Mouse (Mus musculus): ENCODE measurements around the gene Mapk3.

Gene Mapk3

DNA sequence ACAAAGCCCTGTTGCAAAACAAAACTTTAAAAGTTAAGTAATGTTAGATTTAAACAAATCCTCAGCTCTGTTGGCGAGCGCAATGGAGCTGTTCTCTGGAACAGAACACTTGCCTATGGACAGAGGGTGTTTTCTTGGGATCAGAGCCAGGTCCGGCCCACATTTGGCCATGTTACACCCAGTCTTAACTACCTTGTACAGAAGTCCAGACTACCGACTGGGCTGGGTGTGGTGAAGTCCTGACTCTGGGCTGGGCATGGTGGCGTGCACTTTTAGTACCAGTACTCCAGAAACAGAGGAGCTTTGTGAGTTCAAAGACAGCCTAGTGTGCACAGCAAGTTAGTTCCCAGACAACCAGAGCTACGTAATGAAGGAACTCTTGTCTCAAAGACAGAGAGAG, 47.6 kb downstream of the Mapk3 start:
- no peak for DNase-seq

DNA sequence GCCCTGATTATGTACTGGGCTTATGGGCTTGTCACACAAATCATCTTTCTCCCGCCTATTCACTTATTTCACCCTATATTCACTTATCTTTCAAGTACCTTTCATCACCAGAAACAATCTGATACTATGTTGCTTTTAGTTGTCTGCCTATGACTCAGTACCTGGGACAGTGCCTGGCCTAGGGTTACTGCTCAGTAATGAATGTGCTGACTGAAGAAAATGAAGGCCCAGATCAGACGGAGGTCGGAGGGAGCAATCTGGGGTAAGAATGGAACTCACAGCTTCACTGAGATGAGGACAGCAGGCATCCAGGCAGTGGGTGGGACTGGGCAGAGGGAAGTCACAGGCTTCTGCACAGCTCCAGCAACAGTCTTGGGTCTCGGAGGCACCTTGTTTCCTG, 48.0 kb downstream of the Mapk3 start:
- no peak for DNase-seq

DNA sequence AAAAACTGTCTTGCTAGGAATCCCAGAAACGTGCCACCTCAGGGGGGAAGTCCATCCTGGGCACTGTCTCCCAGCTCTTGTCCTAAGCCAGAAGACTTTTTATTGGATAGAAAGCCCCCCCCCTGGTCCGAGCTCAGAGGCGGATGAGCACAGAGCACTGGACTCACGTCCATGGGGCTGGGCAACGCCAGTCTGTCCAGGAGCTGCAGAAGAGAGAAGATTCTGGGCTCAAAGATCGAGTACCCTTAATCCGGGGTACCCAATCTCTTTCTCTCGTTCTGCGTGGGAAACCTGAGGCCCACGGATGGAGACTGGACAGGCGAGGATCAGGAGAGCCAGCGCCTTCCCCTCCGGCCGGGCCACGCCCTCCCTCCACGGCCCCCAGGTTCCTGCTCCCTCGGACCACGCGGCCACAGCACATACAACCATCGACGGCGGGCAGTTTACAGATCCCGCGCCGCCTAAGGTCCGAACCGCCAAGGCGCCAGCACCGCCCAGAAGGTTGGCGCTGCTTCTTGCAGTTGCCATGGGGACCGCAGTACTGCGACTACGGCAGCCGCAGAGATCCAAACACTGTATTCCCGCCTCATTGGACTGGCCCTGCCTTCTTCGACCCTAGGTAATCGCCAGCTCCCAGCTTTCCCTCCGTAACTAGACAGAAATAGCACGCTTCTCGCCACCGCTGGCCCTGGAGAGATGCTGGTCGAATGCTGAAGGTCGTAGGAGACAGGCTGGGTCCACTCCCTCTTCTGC, 49.5 kb downstream of the Mapk3 start:
- DNase-seq, result peak; percentile 99

DNA sequence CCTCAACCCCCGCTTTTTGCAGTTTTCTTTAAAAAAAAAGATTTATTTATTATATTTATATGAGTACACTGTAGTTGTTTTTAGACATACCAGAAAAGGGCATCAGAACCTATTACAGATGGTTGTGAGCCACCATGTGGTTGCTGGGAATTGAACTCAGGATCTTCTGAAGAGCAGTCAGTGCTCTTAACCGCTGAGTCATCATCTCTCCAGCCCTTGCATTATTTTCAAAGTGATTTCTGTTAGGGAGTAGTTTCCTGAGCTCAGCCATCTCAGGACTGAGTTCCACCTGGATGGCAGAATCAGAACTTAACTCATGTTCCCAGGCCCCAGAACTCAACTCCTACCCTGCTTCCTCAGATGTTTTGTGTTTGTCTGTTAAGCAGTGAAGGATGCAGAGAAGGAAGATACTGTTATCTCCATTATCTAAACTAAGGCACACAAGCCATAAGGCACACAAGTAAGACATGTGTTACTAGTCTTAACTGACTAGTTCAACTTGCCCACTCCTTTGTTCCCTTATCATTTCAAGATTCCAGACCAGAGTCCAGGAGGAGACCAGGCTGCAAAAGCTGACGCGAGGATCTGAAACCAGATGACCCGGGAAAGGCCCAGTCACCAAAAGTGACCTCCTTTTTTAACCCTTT, 50.4 kb downstream of the Mapk3 start:
- DNase-seq, result no peak

All from heart, adult 11 months (tissue).